Mouse (Mus musculus) neural tube, embryonic 15.5 days (tissue): ENCODE data around the gene P2ry10. TPM values are rescaled to one million over a fixed set of nuclear protein-coding genes. Genes with fewer than 3 reads are reported as not detected.

Source experiments
- ATAC-seq: fragments of 200-750 bp; cut with Nextera tagmentation; 2 replicates; pipeline ENCODE4 v1.8.0; 2017; ENCODE audit warnings: mild to moderate bottlenecking, moderate TSS enrichment, moderate library complexity; ENCODE audit not compliant: low FRiP score
- H3K27ac ChIP-seq: fragments of 300-500 bp; sonication (generic); replicated peaks from 2 replicates; pipeline ENCODE4 v1.5.1; 2015; ENCODE audit warnings: mild to moderate bottlenecking, inconsistent platforms
- H3K27me3 ChIP-seq: fragments of 300-500 bp; sonication (generic); replicated peaks from 2 replicates; pipeline ENCODE4 v1.6.1; 2015; ENCODE audit warnings: inconsistent platforms
- H3K36me3 ChIP-seq: fragments of 300-500 bp; sonication (generic); 2 replicates; pipeline ENCODE4 v1.6.1; 2015; ENCODE audit warnings: inconsistent platforms
- H3K4me1 ChIP-seq: fragments of 300-500 bp; sonication (generic); 2 replicates; pipeline ENCODE4 v1.6.1; 2015; ENCODE audit warnings: inconsistent platforms
- H3K4me2 ChIP-seq: fragments of 300-500 bp; sonication (generic); 2 replicates; pipeline ENCODE4 v1.6.1; 2015; ENCODE audit warnings: inconsistent platforms, mild to moderate bottlenecking, moderate library complexity
- H3K4me3 ChIP-seq: fragments of 300-500 bp; sonication (generic); replicated peaks from 2 replicates; pipeline ENCODE4 v1.5.1; 2015; ENCODE audit warnings: mild to moderate bottlenecking, inconsistent platforms
- H3K9ac ChIP-seq: fragments of 300-500 bp; sonication (generic); replicated peaks from 2 replicates; pipeline ENCODE4 v1.6.1; 2015; ENCODE audit warnings: mild to moderate bottlenecking, inconsistent platforms
- H3K9me3 ChIP-seq: fragments of 300-500 bp; sonication (generic); replicated peaks from 2 replicates; pipeline ENCODE4 v1.6.1; 2016; ENCODE audit warnings: inconsistent platforms
- WGBS: fragments of 180-500 bp; shearing (Covaris S2); methylation state at CpG from one replicate; pipeline ENCODE4 v1.1.7; 2015; ENCODE audit warnings: mixed read lengths; 5-methylcytosine and 5-hydroxymethylcytosine counted together
- polyA plus RNA-seq: library from polyadenylated mRNA; unstranded; fragments of >200 nt; fragmentation: Nextera tagmentation; extraction: Ambion mirVana; gene quantifications from 2 replicates; pipeline ENCODE4 v1.2.1, GENCODE M21; 2015

Gene P2ry10
- polyA plus RNA-seq, 1 experiment from 2014 or later, result 0.06 TPM

DNA sequence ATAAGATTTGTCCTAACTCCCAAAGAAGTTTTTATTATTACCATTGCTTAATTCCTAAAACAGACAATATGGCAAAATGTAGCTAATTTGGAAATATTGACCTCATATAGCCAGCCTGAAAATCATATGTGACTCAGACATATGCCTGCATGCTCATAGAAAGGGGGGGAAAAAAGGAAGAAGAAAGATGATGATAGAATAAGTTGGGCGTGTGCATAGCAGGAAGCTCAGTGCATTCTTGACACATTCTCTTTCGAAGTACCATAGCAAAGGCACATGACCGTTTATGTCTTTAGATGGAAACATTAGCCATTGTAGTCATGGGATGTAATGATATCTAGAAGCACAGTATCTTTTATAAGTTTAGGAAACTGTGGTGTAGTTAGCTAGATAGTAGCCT, 60.4 kb downstream of the P2ry10 start, which contains the start of gene P2ry10b:
Gene P2ry10b (plus strand): TSS at position 247 of the 400 bp plus-strand sequence.
- 94% methylated on average over 3 of the region's 3 CpGs for WGBS
- no peaks in the 10 kb centered on the region for H3K4me1 ChIP-seq
- H3K9ac ChIP-seq, result no peak within 1 kb of the TSS
- no peaks in the 10 kb centered on the region for H3K9me3 ChIP-seq
- H3K4me2 ChIP-seq, result no peak within 1 kb of the TSS
- no peak for ATAC-seq
- H3K27me3 ChIP-seq, result no peaks in the 10 kb centered on the region
- no peaks in the 10 kb centered on the region for H3K36me3 ChIP-seq
- no peak within 1 kb of the TSS for H3K4me3 ChIP-seq
- H3K27ac ChIP-seq, result no peak within 1 kb of the TSS

DNA sequence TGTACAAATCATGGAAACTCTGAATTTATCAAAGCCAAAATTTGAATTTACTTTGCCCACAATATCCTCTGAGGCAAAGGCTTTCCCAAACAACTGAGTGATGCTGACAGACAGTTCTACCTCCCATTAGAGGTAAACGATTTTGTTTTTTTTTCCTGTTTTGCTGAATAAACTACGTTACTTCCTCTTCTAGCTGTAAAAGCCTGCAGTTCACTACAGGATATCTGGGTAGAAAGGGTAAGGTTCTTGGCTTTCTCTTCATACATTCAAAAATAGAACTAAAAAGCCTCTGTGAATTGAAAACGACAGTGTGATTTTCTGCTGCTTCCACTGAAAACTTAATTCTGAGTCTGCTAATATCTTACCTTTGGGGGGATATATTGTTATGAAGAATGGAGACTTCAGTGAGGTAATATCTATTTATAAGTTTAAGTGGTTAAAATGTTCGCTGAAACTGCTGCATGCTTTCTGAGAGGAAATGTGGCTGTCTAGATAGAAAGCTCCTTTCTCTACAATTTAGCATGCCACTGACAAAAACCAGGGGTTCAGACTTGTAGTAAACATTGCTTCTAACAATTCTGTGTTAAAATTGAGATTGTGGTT, 61.2 kb downstream of the P2ry10 start:
- 73% methylated on average over 4 of the region's 4 CpGs for WGBS
- no peak overlapping the region for H3K4me3 ChIP-seq
- no peak for ATAC-seq
- H3K9me3 ChIP-seq, result no peaks in the 10 kb centered on the region
- no peaks in the 10 kb centered on the region for H3K27me3 ChIP-seq
- no peak overlapping the region for H3K9ac ChIP-seq
- no peak overlapping the region for H3K4me2 ChIP-seq
- no peaks in the 10 kb centered on the region for H3K36me3 ChIP-seq
- no peaks in the 10 kb centered on the region for H3K4me1 ChIP-seq
- no peak overlapping the region for H3K27ac ChIP-seq

DNA sequence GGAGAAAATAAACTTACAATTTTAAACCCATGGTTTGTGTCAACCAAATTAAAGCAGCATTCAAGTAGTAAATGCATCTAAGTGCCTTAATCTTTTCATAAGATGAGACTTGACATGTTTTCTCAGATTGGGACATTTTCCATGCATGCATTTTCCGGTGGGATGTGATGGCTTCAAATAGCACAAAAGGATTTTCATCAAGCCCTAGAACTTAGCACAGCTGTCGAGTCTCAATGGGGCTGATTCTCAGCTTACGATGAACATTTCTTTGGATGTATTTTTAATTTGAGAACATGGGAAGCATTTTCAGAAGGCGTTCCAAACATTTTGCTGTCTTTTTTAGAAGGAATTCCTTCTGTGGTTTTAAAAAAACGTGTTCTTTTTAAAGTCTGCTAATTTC, 61.7 kb downstream of the P2ry10 start:
- 59% methylated on average over 5 of the region's 5 CpGs for WGBS
- no peak overlapping the region for H3K9ac ChIP-seq
- no peaks in the 10 kb centered on the region for H3K27me3 ChIP-seq
- H3K4me2 ChIP-seq, result no peak overlapping the region
- ATAC-seq, result no peak
- no peak overlapping the region for H3K27ac ChIP-seq
- H3K4me3 ChIP-seq, result no peak overlapping the region
- no peaks in the 10 kb centered on the region for H3K4me1 ChIP-seq
- H3K36me3 ChIP-seq, result no peaks in the 10 kb centered on the region
- H3K9me3 ChIP-seq, result no peaks in the 10 kb centered on the region

DNA sequence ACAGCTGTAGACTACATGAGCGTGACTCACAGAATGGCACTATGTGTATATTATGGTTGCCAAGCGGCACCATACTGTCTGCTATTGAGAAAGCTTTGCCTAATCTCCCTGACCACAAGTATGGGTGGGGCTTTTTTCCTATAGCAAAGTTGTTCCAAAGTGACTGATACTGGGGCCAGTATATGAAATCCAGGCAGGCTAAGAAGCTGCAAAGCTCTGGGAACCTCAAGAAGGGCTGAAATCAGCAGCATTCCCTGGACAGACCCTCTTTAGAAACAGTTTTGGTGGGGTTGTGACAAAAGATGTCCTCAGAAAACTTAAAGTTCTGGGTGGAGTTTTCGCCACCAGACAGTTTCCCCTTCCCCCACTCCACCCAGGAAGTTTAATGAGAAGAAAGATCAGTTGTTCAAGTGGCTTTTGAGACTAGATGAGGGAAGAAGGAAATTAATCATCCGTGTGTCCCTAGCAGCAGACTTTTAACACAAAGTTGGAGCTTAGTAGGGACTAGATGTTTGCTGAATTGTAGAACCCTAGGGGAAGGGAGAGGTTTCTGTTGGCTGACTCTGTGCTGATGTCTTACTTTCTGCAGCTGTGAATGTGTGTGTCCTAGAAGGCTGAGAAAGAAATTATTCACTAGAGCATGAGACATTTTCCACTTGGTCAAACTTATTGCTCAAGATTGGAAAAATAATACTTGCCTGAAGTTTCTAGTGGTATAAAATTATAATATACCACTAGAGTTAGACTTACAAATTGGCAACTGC, 62.6 kb downstream of the P2ry10 start:
- no peak overlapping the region for H3K4me3 ChIP-seq
- H3K27me3 ChIP-seq, result no peaks in the 10 kb centered on the region
- H3K36me3 ChIP-seq, result no peaks in the 10 kb centered on the region
- 67% methylated on average over 4 of the region's 4 CpGs for WGBS
- H3K27ac ChIP-seq, result no peak overlapping the region
- H3K4me1 ChIP-seq, result no peaks in the 10 kb centered on the region
- no peak for ATAC-seq
- no peak overlapping the region for H3K9ac ChIP-seq
- no peaks in the 10 kb centered on the region for H3K9me3 ChIP-seq
- H3K4me2 ChIP-seq, result no peak overlapping the region

Other genes starting within 250 kb of the P2ry10 start
- gene Rtl3, start 247.8 kb upstream of the P2ry10 start, polyA plus RNA-seq, result 5.2 and 5.7 TPM in 2 replicates
- 7.4 and 8.8 TPM in 2 replicates for gene Lpar4, start 167.9 kb upstream of the P2ry10 start, polyA plus RNA-seq
- 0.28 and 0.83 TPM in 2 replicates for gene P2ry10b, start 60.4 kb downstream of the P2ry10 start, polyA plus RNA-seq
- gene Gpr174, start 167.4 kb downstream of the P2ry10 start, polyA plus RNA-seq, result 0.34 TPM in 1 of 2 replicates, not detected in the other